Mouse (Mus musculus) natural killer cell, adult 2 months (primary cell): Measurements from ENCODE around the gene Csl.

Experiments used
- DNase-seq, 2 experiments: peaks; one replicate each; pipeline ENCODE4 v3.0.0; 2022; ENCODE audit warnings: low spot score in 2 of 2

Csl gene

GRCm38 (mm10) chr10:99759558-99759957 lies at the start of gene Csl:
Gene Csl, minus strand, starts transcription at chr10:99759658.
- no peak for DNase-seq

- no peak for DNase-seq
Observed at GRCm38 (mm10) chr10:99789418-99789817, 30.0 kb upstream of the Csl start.

- DNase-seq: no peak
Observed at GRCm38 (mm10) chr10:99774228-99775120, 15.0 kb upstream of the Csl start.

DNA sequence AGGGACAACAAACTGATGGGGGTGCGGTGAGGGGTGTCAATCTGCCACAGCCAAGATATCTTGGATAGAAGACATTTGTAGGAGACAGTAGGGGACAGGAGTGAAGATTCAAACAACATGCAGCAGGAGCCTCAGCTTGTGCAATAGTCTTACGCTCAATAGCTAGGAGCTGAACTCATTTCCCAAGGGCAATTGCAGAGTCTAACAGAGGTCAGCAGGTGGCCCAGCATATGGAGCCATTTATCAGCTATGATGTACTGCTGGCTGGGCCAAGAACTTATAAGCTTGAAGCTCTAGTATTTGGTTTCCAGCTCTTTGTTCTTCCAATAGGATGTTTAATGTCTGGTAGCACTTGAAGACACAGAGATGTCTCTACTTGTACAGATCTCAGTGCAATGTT lies 9.3 kb downstream of the Csl start:
- DNase-seq: no peak

- DNase-seq: no peak
Observed at GRCm38 (mm10) chr10:99748668-99749260, 10.7 kb downstream of the Csl start.

- DNase-seq: no peak
Observed at GRCm38 (mm10) chr10:99748009-99748408, 11.4 kb downstream of the Csl start.

DNA sequence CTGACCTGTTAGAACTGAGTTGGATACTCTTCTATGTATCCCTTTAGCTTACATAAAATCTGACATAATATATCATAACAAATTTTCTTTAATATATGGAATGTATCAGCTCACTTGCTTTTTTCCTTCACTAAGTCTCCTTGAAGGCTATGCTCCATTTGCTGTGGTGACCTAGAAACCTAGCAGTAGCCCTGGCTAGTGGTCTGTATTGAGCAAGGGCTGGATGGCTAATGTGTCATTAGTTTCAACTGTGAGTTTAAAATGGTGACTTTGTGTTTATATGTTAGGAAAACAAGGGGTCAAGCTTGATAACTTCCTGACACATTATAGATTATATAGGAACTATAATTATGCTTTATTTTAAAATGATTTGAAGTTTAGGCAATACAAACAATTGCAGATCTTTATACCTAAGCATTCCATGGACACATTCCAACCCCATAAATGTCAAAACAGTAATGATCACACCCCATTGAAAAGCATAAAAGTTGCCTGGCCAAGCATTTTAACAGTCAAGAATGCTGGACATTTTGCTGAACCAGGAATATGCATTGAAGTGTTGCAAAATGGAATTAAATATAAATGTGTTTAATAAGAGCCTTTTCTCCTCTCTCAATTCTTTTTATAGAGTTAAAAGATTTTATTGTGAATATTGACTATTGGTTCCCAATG lies 17.7 kb downstream of the Csl start:
- DNase-seq: no peak

DNA sequence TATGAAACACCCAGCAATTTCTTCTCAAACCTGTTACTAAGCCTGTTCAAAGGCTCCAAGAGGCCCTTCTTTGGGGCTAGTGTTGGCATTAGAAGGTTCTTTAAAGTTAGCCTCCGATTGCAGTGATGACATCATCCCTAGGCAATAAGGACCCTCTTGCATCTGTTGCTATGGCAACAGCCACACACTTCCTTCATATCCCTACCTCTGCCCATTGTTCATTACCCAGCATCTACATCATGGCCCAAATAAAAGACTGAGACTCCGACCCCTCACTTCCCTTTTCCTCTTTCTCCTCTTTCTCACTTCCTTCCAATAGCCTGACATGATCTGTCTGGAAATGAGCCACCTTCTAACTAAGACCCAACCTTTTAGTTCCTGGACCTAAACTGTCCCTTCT lies 46.3 kb downstream of the Csl start:
- no peak for DNase-seq

- DNase-seq: no peak
Observed at GRCm38 (mm10) chr10:99711567-99711966, 47.9 kb downstream of the Csl start.
